Mouse (Mus musculus) right cerebral cortex, postnatal 4 days (tissue): Measurements from ENCODE around the gene Mthfr.

Experiments
- DNase-seq: peaks from one replicate; pipeline ENCODE4 v3.0.0-alpha.2; 2022

The Mthfr gene

GRCm38 (mm10) chr4:148065702-148066400 lies 27.0 kb downstream of the Mthfr start:
- no peak for DNase-seq

- DNase-seq, result no peak
Measured at GRCm38 (mm10) chr4:148066401-148066744, 27.5 kb downstream of the Mthfr start.

GRCm38 (mm10) chr4:148067346-148067745 lies 28.5 kb downstream of the Mthfr start:
- DNase-seq, result no peak

- no peak for DNase-seq
Measured at GRCm38 (mm10) chr4:148069602-148070218, 30.8 kb downstream of the Mthfr start.

- no peak for DNase-seq
Measured at GRCm38 (mm10) chr4:148071508-148071907, 32.6 kb downstream of the Mthfr start.

GRCm38 (mm10) chr4:148074521-148075189 lies 35.8 kb downstream of the Mthfr start:
- DNase-seq, result no peak

GRCm38 (mm10) chr4:148075259-148075658 lies 36.4 kb downstream of the Mthfr start:
- peak; percentile 71 for DNase-seq

GRCm38 (mm10) chr4:148075881-148076280 lies 37.0 kb downstream of the Mthfr start:
- no peak for DNase-seq

- DNase-seq, result no peak
Measured at GRCm38 (mm10) chr4:148079212-148079611, 40.3 kb downstream of the Mthfr start.

- DNase-seq, result no peak
Measured at GRCm38 (mm10) chr4:148079944-148080596, 41.2 kb downstream of the Mthfr start.

- DNase-seq, result no peak
Measured at GRCm38 (mm10) chr4:148080597-148080973, 41.7 kb downstream of the Mthfr start.

- DNase-seq, result no peak
Measured at GRCm38 (mm10) chr4:148081201-148081600, 42.3 kb downstream of the Mthfr start.

GRCm38 (mm10) chr4:148082257-148083044 lies 43.6 kb downstream of the Mthfr start:
- DNase-seq, result peak; percentile 64

GRCm38 (mm10) chr4:148083176-148083899 lies 44.5 kb downstream of the Mthfr start:
- no peak for DNase-seq

GRCm38 (mm10) chr4:148084261-148084714 lies 45.4 kb downstream of the Mthfr start:
- no peak for DNase-seq

GRCm38 (mm10) chr4:148085131-148085906 lies 46.4 kb downstream of the Mthfr start:
- no peak for DNase-seq

- DNase-seq, result no peak
Measured at GRCm38 (mm10) chr4:148085907-148086305, 47.0 kb downstream of the Mthfr start.

- no peak for DNase-seq
Measured at GRCm38 (mm10) chr4:148087091-148087906, 48.4 kb downstream of the Mthfr start.

- DNase-seq, result peak; percentile 93
Measured at GRCm38 (mm10) chr4:148087907-148088527, 49.1 kb downstream of the Mthfr start, which contains the start of gene Agtrap. Gene Agtrap, minus strand, starts transcription at chr4:148088031.

GRCm38 (mm10) chr4:148089166-148089565 lies 50.3 kb downstream of the Mthfr start:
- no peak for DNase-seq
